In the genomic region with DNA sequence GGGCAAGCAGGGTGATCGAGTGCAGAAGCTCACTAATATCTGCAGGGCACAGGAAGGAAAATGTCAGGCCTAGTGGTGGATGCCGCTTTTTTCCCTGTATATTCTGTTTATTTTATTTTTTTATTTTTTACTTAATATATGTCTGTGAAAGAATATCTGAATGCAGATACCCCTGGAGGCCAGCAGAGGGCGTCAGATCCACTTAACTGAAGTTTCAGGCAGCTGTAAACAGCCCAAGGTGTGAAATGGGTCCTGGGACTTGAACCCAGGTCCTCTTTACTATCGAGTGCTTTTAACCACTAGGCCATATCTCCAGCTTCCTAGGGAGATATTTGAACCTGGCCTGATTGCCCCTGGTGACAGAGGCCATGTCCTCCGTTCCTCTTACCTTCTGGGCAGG, we compare ENCODE assay signal across 9 mouse cellular contexts. TPM values are rescaled to one million over a fixed set of nuclear protein-coding genes. Genes with fewer than 3 reads are reported as not detected.
DNase-seq lines count a peak whose midpoint lies in the region; TF ChIP-seq lines count a peak whose summit lies in the region.
"Had no signal": no experiment of that assay in that cellular context is flagged by ENCODE, and none has a peak within 500 bp of the region (broad histone marks: within the 10 kb centered on the region; RNA-seq: fewer than 3 reads in every experiment).

No protein-coding gene starts in this region.

- peaks cover 2 to 49% of the 10 kb centered on the region in 2 experiments for H3K36me3 ChIP-seq in CH12.LX (replicated peaks in 1 of 2; ENCODE audit: control insufficient read depth in 1 of 2, insufficient read depth in 1 of 2, low read length in 1 of 2)

- peaks cover 5 to 37% of the 10 kb centered on the region in 2 experiments; a peak in 3 of 4 replicates for H3K4me1 ChIP-seq in CH12.LX (ENCODE audit: control insufficient read depth in 1 of 2, insufficient read depth in 2 of 2)
- H3K4me1 ChIP-seq in cortical plate, adult 2 months (ENCODE audit: control insufficient read depth, insufficient read depth, low read length), result no peaks in the 10 kb centered on the region

- in situ Hi-C loops in CH12.LX (cut with MboI; ENCODE audit: low pct_ligation_motif_present, low pct_unique_long_range_greater_than_20kb, low sequenced_read_pairs), result no loop called here

- TF ChIP-seq EP300 in CH12.LX (IDR thresholded peaks at IDR 0.05; ENCODE audit: low read length), result no peak

- no peak overlapping the region for H3K9ac ChIP-seq in CH12.LX (ENCODE audit: insufficient read depth, low read depth)

- peak; percentile 78 for TF ChIP-seq CTCF in layer of hippocampus, adult 2 months (conservative IDR thresholded peaks at IDR 0.05)
- peak; percentile 48 to 76 for TF ChIP-seq CTCF in CH12.LX (conservative IDR thresholded peaks at IDR 0.05 in 1 of 2, IDR thresholded peaks at IDR 0.05 in 1 of 2; ENCODE audit: low read depth in 2 of 2, low read length in 2 of 2)
- TF ChIP-seq CTCF in cortical plate, adult 2 months (IDR thresholded peaks at IDR 0.05; ENCODE audit: extremely low read depth, insufficient read depth, low read length), result peak; percentile 43

- H3K9me3 ChIP-seq in CH12.LX (replicated peaks; ENCODE audit: low read length), result peaks cover under 1% of the 10 kb centered on the region

- H3K79me2 ChIP-seq in CH12.LX (replicated peaks; ENCODE audit: control insufficient read depth, extremely low read depth, insufficient read depth, poor library complexity, severe bottlenecking), result no peaks in the 10 kb centered on the region

- no peak for TF ChIP-seq POLR2A in CH12.LX (IDR thresholded peaks at IDR 0.05; ENCODE audit: low read depth, low read length)
- no peak for TF ChIP-seq POLR2A in cortical plate, adult 2 months (IDR thresholded peaks at IDR 0.05; ENCODE audit: extremely low read depth, insufficient read depth, low read length)

- H3K27me3 ChIP-seq in CH12.LX (replicated peaks), result no peaks in the 10 kb centered on the region

- no peak overlapping the region for H3K4me2 ChIP-seq in CH12.LX (ENCODE audit: insufficient read depth, low read depth, poor library complexity, severe bottlenecking)
- H3K4me2 ChIP-seq: heart, embryonic 11.5 days had no signal

- DNase-seq in cerebellum, adult 9-10 months, result peak; percentile 8
- no peak for DNase-seq in cerebellum, postnatal 14 days
- DNase-seq in layer of hippocampus, adult 2 months (ENCODE audit: low spot score in 2 of 2), result no peak
- DNase-seq in layer of hippocampus, adult 18-20 months (ENCODE audit: low spot score in 2 of 2), result no peak
- DNase-seq in CH12.LX (ENCODE audit: extremely low read depth), result peak; percentile 22
- DNase-seq in frontal cortex, postnatal 25 days (ENCODE audit: low spot score in 2 of 2), result no peak
- no peak for DNase-seq in spleen, postnatal 14 days (ENCODE audit: low spot score in 2 of 2)

- H3K4me3 ChIP-seq in layer of hippocampus, adult 2 months, result no peak overlapping the region
- H3K4me3 ChIP-seq in CH12.LX (replicated peaks in 1 of 3; ENCODE audit: low read depth in 2 of 3, low read length in 2 of 3, poor library complexity in 1 of 3), result no peak overlapping the region
- H3K4me3 ChIP-seq in cortical plate, adult 2 months (ENCODE audit: insufficient read depth, low read length), result no peak overlapping the region

- dilution Hi-C loops in CH12.LX (cut with MboI; ENCODE audit: extremely low pct_ligation_motif_present, extremely low pct_unique_long_range_greater_than_20kb, low sequenced_read_pairs), result no loop called here

- no peak overlapping the region for H3K27ac ChIP-seq in layer of hippocampus, adult 2 months
- no peak overlapping the region for H3K27ac ChIP-seq in CH12.LX (ENCODE audit: insufficient read depth, low read depth)
- no peak overlapping the region for H3K27ac ChIP-seq in cortical plate, adult 2 months (ENCODE audit: insufficient read depth, low read length)

- TF ChIP-seq RAD21 in CH12.LX (IDR thresholded peaks at IDR 0.05; ENCODE audit: low read depth, low read length), result peak; percentile 66

TF ChIP-seq in CH12.LX, 34 proteins besides CTCF, POLR2A, EP300 and RAD21:
- no peak for TF ChIP-seq POLR2AphosphoS2 (IDR thresholded peaks at IDR 0.05; ENCODE audit: low read depth, low read length)
- TF ChIP-seq MEF2A (IDR thresholded peaks at IDR 0.05; ENCODE audit: borderline replicate concordance, low read depth, low read length), result no peak
- no peak for TF ChIP-seq CHD1 (IDR thresholded peaks at IDR 0.05; ENCODE audit: low read depth, low read length)
- no peak for TF ChIP-seq SIN3A (IDR thresholded peaks at IDR 0.05; ENCODE audit: low read length)
- peak; percentile 77 for TF ChIP-seq SMC3 (IDR thresholded peaks at IDR 0.05; ENCODE audit: low read depth, low read length)
- TF ChIP-seq JUND (conservative IDR thresholded peaks at IDR 0.05; ENCODE audit: low read depth, low read length), result no peak
TF ChIP-seq in CH12.LX: peak in this region for 1.

RNA-seq across cellular contexts. Expression of a gene that starts 34.4 kb away (rescaled TPM):
- total RNA-seq in layer of hippocampus, adult 2 months (2021), result 10 to 100 TPM; 48.3 to 50.2 TPM
- 10 to 100 TPM; 49.7 to 51.5 TPM for total RNA-seq in layer of hippocampus, adult 18-20 months (2021)
- total RNA-seq in CH12.LX (2012; rRNA removed), result 9.8 and 10.4 TPM in 2 replicates
- total RNA-seq in CH12.LX (2014; rRNA removed), result 2.4 and 3.4 TPM in 2 replicates
- polyA plus RNA-seq in CH12.LX (2012; ENCODE audit: insufficient read length, low read depth), result 37.5 and 54.0 TPM in 2 replicates
- 26.6 and 26.9 TPM in 2 replicates for polyA plus RNA-seq in cortical plate, adult 2 months (2012; rRNA removed)

RNA-seq across cellular contexts. Expression of a gene that starts 59.0 kb away (rescaled TPM):
- 10 to 100 TPM; 21.7 to 30.1 TPM for total RNA-seq in layer of hippocampus, adult 2 months (2021)
- total RNA-seq in layer of hippocampus, adult 18-20 months (2021), result 10 to 100 TPM; 21.4 to 24.1 TPM
- total RNA-seq in CH12.LX (2012; rRNA removed), result 27.6 and 37.4 TPM in 2 replicates
- 30.0 and 30.9 TPM in 2 replicates for total RNA-seq in CH12.LX (2014; rRNA removed)
- polyA plus RNA-seq in CH12.LX (2012; ENCODE audit: insufficient read length, low read depth), result 36.6 and 42.2 TPM in 2 replicates
- polyA plus RNA-seq in cortical plate, adult 2 months (2012; rRNA removed), result 33.6 and 34.4 TPM in 2 replicates

Comparison
In these comparisons a context has a peak if more than half of its experiments do, and no peak if none do; other contexts are left out.
1. DNase-seq: peak in cerebellum, adult 9-10 months (single experiment) and CH12.LX (single experiment); none in cerebellum, postnatal 14 days (0 of 2), layer of hippocampus, adult 2 months (0 of 2), layer of hippocampus, adult 18-20 months (0 of 2), frontal cortex, postnatal 25 days (0 of 2) and spleen, postnatal 14 days (0 of 2).
2. RNA of a gene that starts 34.4 kb away (total RNA-seq): 49.7 to 51.5 TPM in layer of hippocampus, adult 18-20 months and 48.3 to 50.2 TPM in layer of hippocampus, adult 2 months; 2.4 to 10.4 TPM in CH12.LX; every median in the first group is over 4 times any median in the second.
3. Peak in every context shown above with its lines, with median percentiles within 50 percentile points of each other: CTCF ChIP-seq.